Mouse (Mus musculus): ENCODE measurements around the gene Gli3.

DNA sequence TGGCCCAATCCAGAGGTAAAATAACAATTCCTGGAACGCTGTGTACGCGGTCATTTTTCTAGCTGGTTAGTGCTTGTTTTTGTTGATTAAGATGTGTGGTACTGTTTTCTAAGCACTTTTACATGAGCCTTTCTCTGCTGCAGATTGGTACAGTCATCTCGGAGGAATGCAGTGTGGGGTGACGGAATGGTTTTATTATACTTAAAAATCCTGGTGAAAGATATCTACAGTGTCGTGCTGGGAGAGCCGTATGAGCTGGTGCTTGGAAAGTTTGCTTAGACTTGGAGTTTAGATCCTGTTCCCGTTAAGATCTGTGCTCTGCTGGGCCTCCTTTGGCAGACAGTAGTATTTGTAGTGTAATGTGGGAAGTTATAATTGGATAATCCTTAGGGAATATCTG lies 51.0 kb downstream of the Gli3 start:
- TF ChIP-seq POLR2A (IDR thresholded peaks at IDR 0.05; ENCODE audit: borderline replicate concordance, low read depth, low read length): no peak
- no peak for TF ChIP-seq CTCF (IDR thresholded peaks at IDR 0.05; ENCODE audit: low read depth, low read length)

Data from bone marrow macrophage, adult 2 months (primary cell).